Mouse (Mus musculus): ENCODE results near the gene Kcnq2. TPM values are rescaled to one million over a fixed set of nuclear protein-coding genes. Genes with fewer than 3 reads are reported as not detected.

Gene Kcnq2
- 100 to 1,000 TPM; 275 to 280 TPM for total RNA-seq (2021)
- long read RNA-seq, experiment 1, full-length matches to known transcripts: 42 of 172 reads
- long read RNA-seq, experiment 1, partial matches to known transcripts: 17 of 172 reads
- long read RNA-seq, experiment 1, other reads (novel, unspliced or antisense): 113 of 172 reads
- long read RNA-seq, experiment 2, full-length matches to known transcripts: 29 of 132 reads
- long read RNA-seq, experiment 2, partial matches to known transcripts: 54 of 132 reads
- long read RNA-seq, experiment 2, other reads (novel, unspliced or antisense): 49 of 132 reads

- peak in 1 of 2 experiments; percentile 47 for DNase-seq (ENCODE audit: extremely low spot score in 1 of 2, low spot score in 2 of 2)
- intact Hi-C loops (cut with DNase I): no loop called here
- TF ChIP-seq CTCF (IDR thresholded peaks at IDR 0.05): no peak
- H3K27ac ChIP-seq: peak within 1 kb of the TSS; percentile 95
- H3K4me3 ChIP-seq: peak within 1 kb of the TSS; percentile 80
These were observed at the start of gene Kcnq2 for GRCm38 (mm10) chr2:181134591-181135445. TSS of gene Kcnq2 (minus strand) at chr2:181135300.

GRCm38 (mm10) chr2:181180898-181181297 lies 45.8 kb upstream of the Kcnq2 start:
- no peak overlapping the region for H3K4me3 ChIP-seq
- H3K27ac ChIP-seq: no peak overlapping the region; the same call in 1 of the 2 replicates
- intact Hi-C loops (cut with DNase I): no loop called here
- no peak for DNase-seq (ENCODE audit: extremely low spot score in 1 of 2, low spot score in 2 of 2)
- TF ChIP-seq CTCF (IDR thresholded peaks at IDR 0.05): no peak

DNA sequence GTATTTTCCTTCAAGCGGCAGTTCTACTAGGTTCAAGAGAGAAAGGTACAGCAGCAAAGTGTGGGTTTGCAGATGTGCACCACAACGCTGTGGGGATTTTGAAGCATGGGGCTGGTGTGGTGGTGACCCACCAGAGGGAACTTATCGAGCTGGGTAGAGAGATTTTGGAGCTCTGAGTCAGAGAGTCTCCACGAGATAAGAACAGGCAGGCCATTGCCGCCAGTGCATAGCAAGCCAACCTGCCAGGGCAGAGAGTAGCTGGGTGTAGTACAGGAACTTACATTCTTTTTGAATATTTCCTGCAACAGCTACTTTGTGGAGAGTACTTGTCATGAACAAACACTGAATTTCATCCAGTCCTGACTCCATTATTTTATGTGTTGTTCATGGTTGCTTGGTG lies 43.4 kb upstream of the Kcnq2 start:
- intact Hi-C loops (cut with DNase I): no loop called here
- Histone ChIP-seq H3K4me3 (no peak overlapping the region), H3K27ac (no peak overlapping the region)
- TF ChIP-seq CTCF (IDR thresholded peaks at IDR 0.05): no peak
- no peak for DNase-seq (ENCODE audit: extremely low spot score in 1 of 2, low spot score in 2 of 2)

DNA sequence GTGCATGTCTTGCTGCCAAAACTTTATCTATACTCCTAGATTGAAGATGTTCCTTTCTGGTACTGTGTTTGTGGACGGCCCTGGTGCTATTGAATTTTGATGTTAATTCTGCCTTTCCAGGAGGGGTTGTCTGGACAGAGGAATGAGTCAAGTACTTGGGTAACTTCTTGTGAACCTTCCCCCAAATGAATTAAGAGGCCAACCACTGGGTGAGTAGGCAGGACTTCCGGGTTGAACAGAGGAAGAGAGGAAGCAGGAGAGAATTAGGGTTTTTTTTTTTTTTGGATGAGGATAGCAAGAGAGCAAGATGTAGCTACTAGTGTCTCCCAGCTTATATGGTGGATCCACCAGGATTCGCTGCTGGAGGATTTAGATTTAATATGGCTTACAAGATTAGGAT lies 42.9 kb upstream of the Kcnq2 start:
- H3K4me3 ChIP-seq: no peak overlapping the region
- intact Hi-C loops (cut with DNase I): no loop called here
- TF ChIP-seq CTCF (IDR thresholded peaks at IDR 0.05): no peak
- no peak for DNase-seq (ENCODE audit: extremely low spot score in 1 of 2, low spot score in 2 of 2)
- no peak overlapping the region for H3K27ac ChIP-seq

DNA sequence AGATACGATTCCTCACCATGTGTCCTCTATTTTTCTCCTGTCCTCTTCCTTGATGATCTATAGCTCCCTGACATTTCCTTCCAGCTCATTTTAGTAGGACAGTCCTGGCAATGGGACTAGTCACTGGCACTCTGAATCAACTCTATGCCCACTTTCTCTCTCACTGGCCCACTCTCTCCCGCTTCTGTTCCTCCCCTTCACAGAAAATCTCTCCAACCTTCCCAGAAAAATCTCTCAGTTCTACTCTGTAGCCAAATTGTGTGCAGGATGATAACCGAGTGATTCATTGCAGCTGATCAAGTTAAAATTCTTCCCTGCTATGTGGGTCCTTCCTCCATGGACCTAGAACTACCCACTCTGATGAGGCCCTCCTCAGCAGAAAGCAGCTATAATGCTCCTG lies 39.5 kb upstream of the Kcnq2 start:
- TF ChIP-seq CTCF (IDR thresholded peaks at IDR 0.05): no peak
- Histone ChIP-seq H3K27ac (peak overlapping the region; percentile 19; the same call in 1 of the 2 replicates), H3K4me3 (no peak overlapping the region)
- intact Hi-C loops (cut with DNase I): loop anchor here (2.0 kb wide), 1 partner anchor 18 kb away; the partner anchor contains the start of gene Eef1a2
- DNase-seq (ENCODE audit: extremely low spot score in 1 of 2, low spot score in 2 of 2): no peak

DNA sequence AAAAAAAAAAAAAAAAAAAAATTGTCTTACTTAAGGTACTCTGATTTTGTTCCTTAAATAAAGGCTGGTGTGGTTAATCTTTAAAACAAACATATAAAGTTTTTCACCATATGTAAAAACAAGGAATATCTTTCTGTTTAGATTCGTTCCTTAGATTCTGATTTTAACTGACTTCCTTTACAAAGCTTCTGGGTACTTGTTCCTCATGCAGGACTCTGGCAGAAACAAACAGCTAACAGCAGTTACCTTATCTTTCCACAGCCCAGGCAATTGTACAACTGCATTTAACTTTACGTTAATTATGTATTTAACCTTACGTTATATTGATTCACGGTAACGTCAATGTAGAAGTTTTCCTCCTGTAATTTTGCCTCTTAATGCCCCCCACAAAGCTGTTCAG lies 31.4 kb upstream of the Kcnq2 start:
- intact Hi-C loops (cut with DNase I): no loop called here
- TF ChIP-seq CTCF (IDR thresholded peaks at IDR 0.05): no peak
- no peak overlapping the region for H3K27ac ChIP-seq
- no peak for DNase-seq (ENCODE audit: extremely low spot score in 1 of 2, low spot score in 2 of 2)
- no peak overlapping the region for H3K4me3 ChIP-seq

GRCm38 (mm10) chr2:181160821-181161220 lies 25.7 kb upstream of the Kcnq2 start:
- H3K27ac ChIP-seq: no peak overlapping the region
- DNase-seq (ENCODE audit: extremely low spot score in 1 of 2, low spot score in 2 of 2): no peak
- no peak; the same call in none of the 2 replicates for TF ChIP-seq CTCF (IDR thresholded peaks at IDR 0.05)
- no peak overlapping the region for H3K4me3 ChIP-seq
- intact Hi-C loops (cut with DNase I): no loop called here

- TF ChIP-seq CTCF (IDR thresholded peaks at IDR 0.05): no peak
- Histone ChIP-seq H3K27ac (peak overlapping the region; percentile 99), H3K4me3 (peak overlapping the region; percentile 13; the same call in 1 of the 2 replicates)
- DNase-seq (ENCODE audit: extremely low spot score in 1 of 2, low spot score in 2 of 2): peak; percentile 58 to 78
- intact Hi-C loops (cut with DNase I): no loop called here
These were observed 24.7 kb upstream of the Kcnq2 start for GRCm38 (mm10) chr2:181159771-181160170.

DNA sequence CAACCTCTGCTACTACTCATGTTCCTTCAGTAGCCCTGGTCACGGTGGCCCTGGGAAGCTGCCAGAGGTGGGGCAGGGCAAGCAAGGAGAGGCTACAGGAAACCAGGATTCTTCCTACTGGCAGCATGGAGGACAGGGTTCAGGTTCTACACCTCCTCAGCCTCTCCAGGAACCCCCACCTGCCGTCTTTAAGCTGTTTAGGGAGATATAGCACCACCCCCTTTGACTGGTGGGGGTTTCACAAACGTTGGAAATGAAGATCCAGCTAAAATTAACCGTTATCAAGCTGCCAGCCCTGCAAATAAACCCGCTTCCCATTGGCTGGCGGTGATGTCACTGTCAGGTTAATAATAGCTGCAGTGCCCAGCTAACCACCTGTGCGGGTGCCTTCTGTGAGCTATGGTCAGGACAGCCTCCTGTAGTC lies 24.0 kb upstream of the Kcnq2 start:
- DNase-seq (ENCODE audit: extremely low spot score in 1 of 2, low spot score in 2 of 2): peak; percentile 66 to 74
- intact Hi-C loops (cut with DNase I): no loop called here
- TF ChIP-seq CTCF (IDR thresholded peaks at IDR 0.05): no peak
- H3K4me3 ChIP-seq: no peak overlapping the region; the same call in 1 of the 2 replicates
- peak overlapping the region; percentile 99 for H3K27ac ChIP-seq

- no peak for TF ChIP-seq CTCF (IDR thresholded peaks at IDR 0.05)
- peak overlapping the region; percentile 99 for H3K27ac ChIP-seq
- intact Hi-C loops (cut with DNase I): no loop called here
- DNase-seq (ENCODE audit: extremely low spot score in 1 of 2, low spot score in 2 of 2): no peak
- H3K4me3 ChIP-seq: no peak overlapping the region
These were observed 23.4 kb upstream of the Kcnq2 start for GRCm38 (mm10) chr2:181158471-181158870.

DNA sequence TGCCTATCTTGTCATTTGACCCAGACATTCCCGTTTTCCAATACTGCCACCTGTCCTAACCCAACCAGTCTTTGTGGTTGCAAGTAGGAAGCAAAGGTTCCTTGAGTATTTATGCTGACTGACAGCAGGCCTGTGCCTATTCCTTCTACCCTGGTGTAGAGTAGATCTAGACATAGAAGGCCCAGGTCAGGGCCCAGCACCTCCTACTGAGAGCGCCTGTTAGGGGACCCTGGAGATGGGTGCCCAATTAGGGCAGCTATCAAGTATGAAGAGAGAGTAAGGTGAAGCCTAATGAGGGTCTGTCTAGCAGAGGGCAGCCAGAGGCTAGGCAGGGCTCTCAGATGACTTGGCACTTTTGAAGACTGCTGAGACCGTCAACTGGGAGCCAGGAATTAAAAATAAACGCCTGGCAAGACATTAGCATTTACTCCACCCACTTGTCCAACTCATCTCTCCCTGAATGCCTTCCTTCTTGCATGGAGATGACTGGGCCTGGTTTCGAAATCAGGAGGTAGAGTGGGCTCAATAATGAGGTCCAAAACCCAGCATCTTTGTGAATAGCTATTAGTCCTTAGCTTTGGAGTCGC lies 22.7 kb upstream of the Kcnq2 start:
- TF ChIP-seq CTCF (IDR thresholded peaks at IDR 0.05): no peak
- DNase-seq (ENCODE audit: extremely low spot score in 1 of 2, low spot score in 2 of 2): no peak
- Histone ChIP-seq H3K4me3 (no peak overlapping the region; the same call in 1 of the 2 replicates), H3K27ac (peak overlapping the region; percentile 99)
- intact Hi-C loops (cut with DNase I): loop anchor here (2.0 kb wide), 2 partner anchors 17 to 29 kb away; partner anchors contain the start of gene Ppdpf

DNA sequence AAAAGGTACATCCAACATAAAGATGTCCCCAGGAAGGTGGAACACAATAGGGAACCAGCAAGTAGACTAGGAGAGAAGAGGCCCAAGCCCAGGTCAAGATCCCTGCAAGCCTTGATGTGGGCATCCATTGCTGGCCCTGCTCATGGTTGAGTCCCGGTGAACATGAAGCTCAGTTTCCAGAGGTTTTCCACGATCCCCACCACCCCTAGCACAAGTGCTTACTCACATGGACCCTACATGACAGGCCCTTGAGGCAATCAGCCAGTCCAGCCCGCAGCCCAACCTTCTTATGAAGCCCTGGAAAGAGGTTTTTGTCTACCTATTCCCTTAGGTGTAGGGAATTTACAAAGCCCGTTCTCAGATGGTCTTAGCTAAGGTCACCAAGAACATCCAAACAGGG lies 22.1 kb upstream of the Kcnq2 start:
- H3K4me3 ChIP-seq: peak overlapping the region; percentile 74
- intact Hi-C loops (cut with DNase I): loop anchor here (2.0 kb wide), 2 partner anchors 18 to 30 kb away; partner anchors contain the start of gene Ppdpf
- H3K27ac ChIP-seq: peak overlapping the region; percentile 99
- no peak for TF ChIP-seq CTCF (IDR thresholded peaks at IDR 0.05)
- DNase-seq (ENCODE audit: extremely low spot score in 1 of 2, low spot score in 2 of 2): no peak

Measured in left cerebral cortex, adult 2 months (tissue).